Mouse (Mus musculus): ENCODE data around the gene Tceal8. TPM values are rescaled to one million over a fixed set of nuclear protein-coding genes. Genes with fewer than 3 reads are reported as not detected.
"Not testable (repeated sequence)": the region's sequence is repeated elsewhere in the genome, so short reads cannot be mapped to it uniquely, and the experiment has no call there.

Gene Tceal8
- polyA plus RNA-seq, 1 experiment, result 47.6 TPM

DNA sequence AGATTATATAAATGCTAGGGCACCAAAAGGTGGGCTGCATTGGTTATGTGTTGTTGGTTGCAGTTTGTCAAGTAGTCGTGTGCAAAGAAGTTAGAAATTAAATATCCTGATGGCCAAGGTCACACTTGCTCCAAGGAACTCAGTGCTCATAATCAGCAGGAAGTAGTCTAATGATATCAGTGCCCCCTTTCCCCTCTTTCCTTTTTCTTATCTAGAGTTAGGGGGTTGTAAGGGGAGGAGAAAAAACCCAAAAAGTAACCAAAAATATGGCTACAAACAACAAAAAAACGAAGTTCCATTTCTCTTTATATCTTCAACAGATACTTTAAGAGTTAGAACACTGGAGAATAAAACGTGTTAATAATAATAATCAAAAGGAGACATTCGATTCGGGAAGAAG lies 30.8 kb downstream of the Tceal8 start:
- TF ChIP-seq CTCF (IDR thresholded peaks at IDR 0.05; ENCODE audit: control insufficient read depth, insufficient read depth, low read length) (no peak), POLR2A (IDR thresholded peaks at IDR 0.05; ENCODE audit: borderline replicate concordance, control insufficient read depth, low read depth, low read length) (no peak)
- H3K27ac ChIP-seq (ENCODE audit: control insufficient read depth, insufficient read depth, low read depth, low read length, poor library complexity), result no peak overlapping the region

GRCm38 (mm10) chrX:136139640-136140004 lies 32.5 kb downstream of the Tceal8 start:
- 34% methylated on average over 5 of the region's 5 CpGs for WGBS
- H3K27ac ChIP-seq (ENCODE audit: control insufficient read depth, insufficient read depth, low read depth, low read length, poor library complexity); H3K4me1 ChIP-seq (ENCODE audit: control insufficient read depth, insufficient read depth, low read length): not testable (repeated sequence)
- H3K4me3 ChIP-seq (replicated peaks; ENCODE audit: control insufficient read depth, low read depth, low read length), result peak overlapping the region; percentile 55

More for the DNA sequence above, 30.8 kb downstream of the Tceal8 start:
- no peaks in the 10 kb centered on the region for H3K4me1 ChIP-seq (ENCODE audit: control insufficient read depth, insufficient read depth, low read length)
- WGBS, result 64% methylated on average over 5 of the region's 5 CpGs
- no peak overlapping the region for H3K4me3 ChIP-seq (replicated peaks; ENCODE audit: control insufficient read depth, low read depth, low read length)

DNA sequence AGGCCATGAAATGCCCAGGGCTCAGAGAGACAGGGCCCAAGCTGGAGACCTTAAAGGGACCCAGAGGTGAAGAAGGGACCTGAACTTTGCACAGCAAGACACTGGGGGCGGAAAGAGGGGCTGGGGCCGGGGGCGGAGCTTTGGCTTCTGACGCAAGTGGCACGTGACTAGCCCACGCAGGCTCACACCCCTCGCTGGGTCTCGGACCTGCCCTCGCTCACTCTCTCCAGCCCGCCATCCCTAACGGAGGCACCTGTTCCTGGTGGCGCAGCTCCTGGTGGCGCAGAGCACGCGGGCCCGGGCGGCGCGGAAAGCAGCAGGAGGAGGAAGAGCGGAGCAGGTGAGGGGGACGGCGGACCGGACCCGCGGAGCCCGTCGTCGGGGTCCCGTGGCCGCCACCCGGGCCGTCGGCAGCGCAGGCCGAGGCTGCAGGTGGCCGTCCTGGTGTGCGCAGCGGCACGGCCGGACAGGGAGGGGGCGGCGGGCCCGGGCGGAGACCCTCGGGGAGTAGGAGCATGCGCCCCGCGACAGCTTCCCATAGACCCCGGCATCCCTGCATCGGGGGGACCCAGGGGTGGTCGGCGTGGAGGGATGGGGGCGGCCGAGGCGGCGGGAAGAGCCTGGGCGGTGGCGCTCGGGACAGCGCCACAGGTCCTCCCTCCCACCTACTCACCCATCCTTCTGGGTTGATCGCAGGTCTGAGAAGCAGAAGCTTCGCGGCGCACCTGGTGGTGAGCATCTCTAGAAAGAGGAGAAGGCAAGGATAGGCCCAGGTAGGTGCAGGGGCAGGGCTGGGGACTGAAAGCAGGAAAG lies 33.1 kb downstream of the Tceal8 start, which contains the start of gene Bex4:
TSS of gene Bex4 (plus strand) at position 170 of the 813 bp plus-strand sequence.
- 26% methylated on average over 26 of the region's 64 CpGs for WGBS
- H3K4me1 ChIP-seq (ENCODE audit: control insufficient read depth, insufficient read depth, low read length); H3K27ac ChIP-seq (ENCODE audit: control insufficient read depth, insufficient read depth, low read depth, low read length, poor library complexity): not testable (repeated sequence)
- H3K4me3 ChIP-seq (replicated peaks; ENCODE audit: control insufficient read depth, low read depth, low read length), result peak within 1 kb of the TSS; percentile 55

GRCm38 (mm10) chrX:136135559-136135958 lies 36.6 kb downstream of the Tceal8 start:
- 65% methylated on average over 4 of the region's 4 CpGs for WGBS
- Histone ChIP-seq H3K4me3 (replicated peaks; ENCODE audit: control insufficient read depth, low read depth, low read length) (no peak overlapping the region), H3K27ac (ENCODE audit: control insufficient read depth, insufficient read depth, low read depth, low read length, poor library complexity) (no peak overlapping the region), H3K4me1 (ENCODE audit: control insufficient read depth, insufficient read depth, low read length) (no peaks in the 10 kb centered on the region)
- TF ChIP-seq POLR2A (IDR thresholded peaks at IDR 0.05; ENCODE audit: borderline replicate concordance, control insufficient read depth, low read depth, low read length), result no peak
- no peak for TF ChIP-seq CTCF (IDR thresholded peaks at IDR 0.05; ENCODE audit: control insufficient read depth, insufficient read depth, low read length)

DNA sequence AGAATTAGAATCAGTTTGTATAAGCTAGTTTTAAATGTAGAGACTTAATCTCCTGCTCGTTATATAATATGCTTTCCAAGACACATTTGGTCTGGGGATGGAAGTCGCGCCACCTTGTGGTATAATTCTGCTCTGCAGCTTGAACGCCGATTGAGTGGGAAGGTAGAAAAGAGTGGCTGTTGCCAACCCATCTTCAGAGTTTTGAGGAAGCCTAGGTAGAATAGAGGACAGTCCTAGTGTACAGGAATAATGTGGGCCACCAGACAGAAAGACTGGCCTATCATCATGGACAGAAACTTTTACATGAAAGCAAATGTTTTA lies 44.4 kb downstream of the Tceal8 start:
- Histone ChIP-seq H3K27ac (ENCODE audit: control insufficient read depth, insufficient read depth, low read depth, low read length, poor library complexity) (no peak overlapping the region), H3K4me1 (ENCODE audit: control insufficient read depth, insufficient read depth, low read length) (no peaks in the 10 kb centered on the region), H3K4me3 (replicated peaks; ENCODE audit: control insufficient read depth, low read depth, low read length) (no peak overlapping the region)
- WGBS, result 12% methylated on average over 5 of the region's 5 CpGs
- peak; percentile 38; the same call in 1 of the 2 replicates for TF ChIP-seq CTCF (IDR thresholded peaks at IDR 0.05; ENCODE audit: control insufficient read depth, insufficient read depth, low read length)
- TF ChIP-seq POLR2A (IDR thresholded peaks at IDR 0.05; ENCODE audit: borderline replicate concordance, control insufficient read depth, low read depth, low read length), result no peak

GRCm38 (mm10) chrX:136127038-136127743 lies 45.0 kb downstream of the Tceal8 start:
- H3K4me1 ChIP-seq (ENCODE audit: control insufficient read depth, insufficient read depth, low read length), result no peaks in the 10 kb centered on the region
- TF ChIP-seq POLR2A (IDR thresholded peaks at IDR 0.05; ENCODE audit: borderline replicate concordance, control insufficient read depth, low read depth, low read length) (no peak), CTCF (IDR thresholded peaks at IDR 0.05; ENCODE audit: control insufficient read depth, insufficient read depth, low read length) (no peak)
- H3K4me3 ChIP-seq (replicated peaks; ENCODE audit: control insufficient read depth, low read depth, low read length), result no peak overlapping the region
- WGBS, result 33% methylated on average over 8 of the region's 8 CpGs
- H3K27ac ChIP-seq (ENCODE audit: control insufficient read depth, insufficient read depth, low read depth, low read length, poor library complexity), result no peak overlapping the region

Other genes starting within 250 kb of the Tceal8 start
- 0.84 and 1.00 TPM in 2 replicates for gene Arxes2, start 178.5 kb downstream of the Tceal8 start, polyA plus RNA-seq (2011; ENCODE audit: insufficient read depth, insufficient read length, low replicate concordance, missing spikeins)
- gene Arxes1, start 139.0 kb downstream of the Tceal8 start, polyA plus RNA-seq (2011; ENCODE audit: insufficient read depth, insufficient read length, low replicate concordance, missing spikeins), result 1.9 TPM in 1 of 2 replicates, not detected in the other
- 5.6 TPM in 1 of 2 replicates, not detected in the other for gene Bex2, start 104.1 kb downstream of the Tceal8 start, polyA plus RNA-seq (2011; ENCODE audit: insufficient read depth, insufficient read length, low replicate concordance, missing spikeins)
- gene Nxf3, start 87.1 kb downstream of the Tceal8 start, polyA plus RNA-seq (2011; ENCODE audit: insufficient read depth, insufficient read length, low replicate concordance, missing spikeins), result 0.65 TPM in 1 of 2 replicates, not detected in the other
- gene Bex4, start 33.3 kb downstream of the Tceal8 start, polyA plus RNA-seq (2011; ENCODE audit: insufficient read depth, insufficient read length, low replicate concordance, missing spikeins), result 15.6 and 15.8 TPM in 2 replicates
- not detected in 2 replicates for gene Tceal5, start 31.5 kb upstream of the Tceal8 start, polyA plus RNA-seq (2011; ENCODE audit: insufficient read depth, insufficient read length, low replicate concordance, missing spikeins)
- gene Tceal7, start 42.4 kb upstream of the Tceal8 start, polyA plus RNA-seq (2011; ENCODE audit: insufficient read depth, insufficient read length, low replicate concordance, missing spikeins), result not detected in 2 replicates
- gene Bex1, start 43.2 kb upstream of the Tceal8 start, polyA plus RNA-seq (2011; ENCODE audit: insufficient read depth, insufficient read length, low replicate concordance, missing spikeins), result 47.6 TPM in 1 of 2 replicates, not detected in the other
- 40.1 and 55.8 TPM in 2 replicates for gene Tceal9, start 72.7 kb upstream of the Tceal8 start, polyA plus RNA-seq (2011; ENCODE audit: insufficient read depth, insufficient read length, low replicate concordance, missing spikeins)
- 53.3 and 68.7 TPM in 2 replicates for gene Bex3, start 97.9 kb upstream of the Tceal8 start, polyA plus RNA-seq (2011; ENCODE audit: insufficient read depth, insufficient read length, low replicate concordance, missing spikeins)